Mouse (Mus musculus): ENCODE data around the gene Ccr7. TPM values are rescaled to one million over a fixed set of nuclear protein-coding genes. Genes with fewer than 3 reads are reported as not detected.

Ccr7 gene
- polyA plus RNA-seq, 1 experiment from 2014 or later, result 0.08 TPM

GRCm38 (mm10) chr11:99104609-99105410, 50.1 kb downstream of the Ccr7 start:
- H3K9ac ChIP-seq (ENCODE audit: low read depth, low read length), result no peak overlapping the region
- no peak for DNase-seq (ENCODE audit: low spot score)
- no peak overlapping the region for H3K4me2 ChIP-seq (ENCODE audit: low read length)
- no peak overlapping the region for H3K4me3 ChIP-seq (replicated peaks; ENCODE audit: low read depth, low read length)
- 64% methylated on average over 9 of the region's 9 CpGs for WGBS
- H3K9me3 ChIP-seq (replicated peaks; ENCODE audit: low read length), result no peaks in the 10 kb centered on the region
- H3K27ac ChIP-seq, result no peak overlapping the region
- peaks cover 7% of the 10 kb centered on the region; the same call in 1 of the 2 replicates for H3K4me1 ChIP-seq (replicated peaks; ENCODE audit: insufficient read depth, low read length)
- H3K27me3 ChIP-seq (ENCODE audit: insufficient read depth, low read length), result no peaks in the 10 kb centered on the region
- H3K36me3 ChIP-seq (ENCODE audit: insufficient read depth, low read length), result no peaks in the 10 kb centered on the region
- no peak for ATAC-seq (replicated peaks; ENCODE audit: low FRiP score, low read depth)
- TF ChIP-seq CTCF (IDR thresholded peaks at IDR 0.05; ENCODE audit: low read depth), result no peak

DNA sequence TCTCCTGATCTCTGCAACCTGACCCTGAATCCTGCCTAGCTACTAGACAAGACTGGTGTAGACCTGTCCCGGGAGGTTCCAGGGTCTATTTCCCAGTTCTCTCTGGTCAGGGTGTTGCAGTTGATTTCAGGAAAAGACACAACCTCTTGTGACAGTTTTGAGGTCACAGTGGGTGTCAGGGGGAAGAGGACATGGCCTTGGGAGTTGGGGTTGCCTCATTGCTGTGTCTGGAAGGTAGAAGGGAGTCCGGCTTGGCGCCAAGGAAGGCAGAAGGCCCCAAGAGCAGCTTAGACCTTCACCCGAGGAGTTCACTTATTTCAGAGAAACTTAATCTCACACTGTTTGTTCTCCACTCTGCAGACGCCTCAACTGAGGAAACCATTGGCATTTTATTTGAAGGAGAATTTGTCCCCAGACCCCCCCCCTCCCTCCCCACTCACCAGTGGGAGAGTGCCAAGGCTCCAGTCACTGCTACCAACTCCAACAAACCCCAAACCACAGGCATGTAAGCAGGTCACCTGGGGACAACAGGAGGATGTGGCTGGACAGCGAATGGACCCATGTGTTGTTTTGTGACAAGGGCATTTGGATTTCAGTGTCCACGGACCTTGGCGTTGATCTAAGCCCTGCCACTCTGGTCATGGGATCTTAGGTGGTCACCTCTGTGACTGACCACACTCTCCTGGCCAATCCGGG, 52.2 kb downstream of the Ccr7 start:
- WGBS, result 79% methylated on average over 9 of the region's 9 CpGs
- TF ChIP-seq CTCF (IDR thresholded peaks at IDR 0.05; ENCODE audit: low read depth), result no peak
- no peak for ATAC-seq (replicated peaks; ENCODE audit: low FRiP score, low read depth)
- Histone ChIP-seq H3K4me2 (ENCODE audit: low read length) (no peak overlapping the region), H3K9ac (ENCODE audit: low read depth, low read length) (no peak overlapping the region), H3K27ac (no peak overlapping the region), H3K4me1 (replicated peaks; ENCODE audit: insufficient read depth, low read length) (peaks cover 7% of the 10 kb centered on the region; the same call in 1 of the 2 replicates), H3K27me3 (ENCODE audit: insufficient read depth, low read length) (no peaks in the 10 kb centered on the region), H3K4me3 (replicated peaks; ENCODE audit: low read depth, low read length) (no peak overlapping the region), H3K9me3 (replicated peaks; ENCODE audit: low read length) (no peaks in the 10 kb centered on the region), H3K36me3 (ENCODE audit: insufficient read depth, low read length) (no peaks in the 10 kb centered on the region)
- DNase-seq (ENCODE audit: low spot score), result no peak

GRCm38 (mm10) chr11:99101693-99102092, 53.2 kb downstream of the Ccr7 start:
- Histone ChIP-seq H3K36me3 (ENCODE audit: insufficient read depth, low read length) (no peaks in the 10 kb centered on the region), H3K9ac (ENCODE audit: low read depth, low read length) (no peak overlapping the region), H3K4me2 (ENCODE audit: low read length) (no peak overlapping the region), H3K9me3 (replicated peaks; ENCODE audit: low read length) (no peaks in the 10 kb centered on the region), H3K27me3 (ENCODE audit: insufficient read depth, low read length) (no peaks in the 10 kb centered on the region), H3K27ac (no peak overlapping the region), H3K4me1 (replicated peaks; ENCODE audit: insufficient read depth, low read length) (peaks cover 4% of the 10 kb centered on the region; the same call in 1 of the 2 replicates), H3K4me3 (replicated peaks; ENCODE audit: low read depth, low read length) (no peak overlapping the region)
- TF ChIP-seq CTCF (IDR thresholded peaks at IDR 0.05; ENCODE audit: low read depth), result no peak
- 60% methylated on average over 8 of the region's 8 CpGs for WGBS
- ATAC-seq (replicated peaks; ENCODE audit: low FRiP score, low read depth), result no peak
- no peak for DNase-seq (ENCODE audit: low spot score)

- H3K27ac ChIP-seq, result no peak overlapping the region
- H3K27me3 ChIP-seq (ENCODE audit: insufficient read depth, low read length), result no peaks in the 10 kb centered on the region
- 72% methylated on average over 5 of the region's 5 CpGs for WGBS
- H3K4me1 ChIP-seq (replicated peaks; ENCODE audit: insufficient read depth, low read length), result no peaks in the 10 kb centered on the region
- no peak overlapping the region for H3K4me3 ChIP-seq (replicated peaks; ENCODE audit: low read depth, low read length)
- no peak overlapping the region for H3K9ac ChIP-seq (ENCODE audit: low read depth, low read length)
- H3K36me3 ChIP-seq (ENCODE audit: insufficient read depth, low read length), result no peaks in the 10 kb centered on the region
- DNase-seq (ENCODE audit: low spot score), result no peak
- no peak overlapping the region for H3K4me2 ChIP-seq (ENCODE audit: low read length)
- no peak for TF ChIP-seq CTCF (IDR thresholded peaks at IDR 0.05; ENCODE audit: low read depth)
- no peak for ATAC-seq (replicated peaks; ENCODE audit: low FRiP score, low read depth)
- H3K9me3 ChIP-seq (replicated peaks; ENCODE audit: low read length), result no peaks in the 10 kb centered on the region
Measured at GRCm38 (mm10) chr11:99100215-99100614, 54.7 kb downstream of the Ccr7 start.

DNA sequence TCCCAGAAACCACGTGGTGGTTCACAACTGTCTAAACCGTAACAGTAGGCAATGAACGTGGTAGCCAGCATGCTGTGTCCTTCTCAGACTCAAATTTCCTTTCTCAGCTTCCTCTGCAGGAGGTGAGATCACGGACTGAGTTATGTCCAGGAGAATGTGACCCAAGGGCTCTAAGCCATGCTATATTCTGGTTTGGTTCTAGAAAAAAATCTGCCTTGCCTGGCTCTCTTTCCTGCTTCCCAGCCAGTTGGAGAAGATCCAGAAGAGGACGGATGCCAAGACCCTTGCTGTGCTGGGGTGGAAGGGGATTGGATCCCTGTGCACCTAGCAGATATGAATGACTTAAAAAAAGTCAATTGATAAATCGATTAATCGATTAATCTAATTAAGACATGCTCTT, 55.4 kb downstream of the Ccr7 start:
- H3K4me3 ChIP-seq (replicated peaks; ENCODE audit: low read depth, low read length), result no peak overlapping the region
- no peak overlapping the region for H3K27ac ChIP-seq
- no peak overlapping the region for H3K4me2 ChIP-seq (ENCODE audit: low read length)
- H3K9me3 ChIP-seq (replicated peaks; ENCODE audit: low read length), result no peaks in the 10 kb centered on the region
- no peak overlapping the region for H3K9ac ChIP-seq (ENCODE audit: low read depth, low read length)
- TF ChIP-seq CTCF (IDR thresholded peaks at IDR 0.05; ENCODE audit: low read depth), result no peak
- no peaks in the 10 kb centered on the region for H3K4me1 ChIP-seq (replicated peaks; ENCODE audit: insufficient read depth, low read length)
- DNase-seq (ENCODE audit: low spot score), result no peak
- H3K27me3 ChIP-seq (ENCODE audit: insufficient read depth, low read length), result no peaks in the 10 kb centered on the region
- H3K36me3 ChIP-seq (ENCODE audit: insufficient read depth, low read length), result no peaks in the 10 kb centered on the region
- WGBS, result 68% methylated on average over 7 of the region's 7 CpGs
- no peak for ATAC-seq (replicated peaks; ENCODE audit: low FRiP score, low read depth)

- no peak overlapping the region for H3K4me3 ChIP-seq (replicated peaks; ENCODE audit: low read depth, low read length)
- no peaks in the 10 kb centered on the region for H3K27me3 ChIP-seq (ENCODE audit: insufficient read depth, low read length)
- no peaks in the 10 kb centered on the region for H3K4me1 ChIP-seq (replicated peaks; ENCODE audit: insufficient read depth, low read length)
- no peaks in the 10 kb centered on the region for H3K36me3 ChIP-seq (ENCODE audit: insufficient read depth, low read length)
- no peak overlapping the region for H3K27ac ChIP-seq
- no peak overlapping the region for H3K4me2 ChIP-seq (ENCODE audit: low read length)
- 93% methylated on average over 9 of the region's 9 CpGs for WGBS
- no peak for TF ChIP-seq CTCF (IDR thresholded peaks at IDR 0.05; ENCODE audit: low read depth)
- DNase-seq (ENCODE audit: low spot score), result no peak
- ATAC-seq (replicated peaks; ENCODE audit: low FRiP score, low read depth), result no peak
- no peak overlapping the region for H3K9ac ChIP-seq (ENCODE audit: low read depth, low read length)
- H3K9me3 ChIP-seq (replicated peaks; ENCODE audit: low read length), result no peaks in the 10 kb centered on the region
Measured at GRCm38 (mm10) chr11:99098924-99099323, 56.0 kb downstream of the Ccr7 start.
